12 mouse cellular contexts compared by ENCODE assay signal in the genomic region with DNA sequence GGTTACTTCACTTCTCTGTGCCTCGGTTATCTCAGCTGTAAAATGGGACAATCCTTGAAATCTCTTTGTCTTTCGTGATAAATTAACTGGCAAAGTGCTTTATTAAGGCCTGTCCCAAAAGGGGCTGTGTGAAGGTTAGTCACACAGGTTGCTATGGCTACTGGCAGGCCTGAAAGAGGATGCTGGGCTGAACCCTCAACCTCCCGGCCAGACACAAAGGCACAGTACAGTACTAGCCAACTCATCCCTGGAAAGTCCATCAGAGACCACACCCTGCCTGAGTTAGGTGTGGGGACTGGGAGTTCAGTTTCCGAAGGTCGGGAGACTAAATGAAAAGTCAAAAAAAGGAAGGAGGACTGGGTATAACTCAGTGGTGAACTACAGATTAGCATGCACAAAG. TPM values are rescaled to one million over a fixed set of nuclear protein-coding genes. Genes with fewer than 3 reads are reported as not detected.
DNase-seq lines count a peak whose midpoint lies in the region; ATAC-seq and TF ChIP-seq lines count a peak whose summit lies in the region.
"Had no signal": no experiment of that assay in that cellular context is flagged by ENCODE, and none has a peak within 500 bp of the region (broad histone marks: within the 10 kb centered on the region; RNA-seq: fewer than 3 reads in every experiment).

No protein-coding gene starts in this region.

- H3K36me3 ChIP-seq in hindbrain, embryonic 14.5 days (replicated peaks; ENCODE audit: control insufficient read depth, insufficient read depth): no peaks in the 10 kb centered on the region
- no peaks in the 10 kb centered on the region for H3K36me3 ChIP-seq in hindbrain, postnatal 0 days (ENCODE audit: insufficient read depth, low read length)
- H3K36me3 ChIP-seq in hindbrain, embryonic 16.5 days (ENCODE audit: control insufficient read depth, insufficient read depth, low read length): no peaks in the 10 kb centered on the region
- no peaks in the 10 kb centered on the region for H3K36me3 ChIP-seq in neural tube, embryonic 15.5 days
- H3K36me3 ChIP-seq: embryonic facial prominence, embryonic 15.5 days; forebrain, embryonic 10.5 days; heart, embryonic 13.5 days had no signal

- no peak for TF ChIP-seq CTCF in hindbrain, postnatal 0 days (IDR thresholded peaks at IDR 0.05; ENCODE audit: low read depth)

- no peaks in the 10 kb centered on the region for H3K9me3 ChIP-seq in hindbrain, embryonic 14.5 days (ENCODE audit: control insufficient read depth, low read length)
- no peaks in the 10 kb centered on the region for H3K9me3 ChIP-seq in hindbrain, postnatal 0 days (ENCODE audit: low read length)
- H3K9me3 ChIP-seq in hindbrain, embryonic 16.5 days (ENCODE audit: control insufficient read depth, low read length): no peaks in the 10 kb centered on the region
- no peaks in the 10 kb centered on the region for H3K9me3 ChIP-seq in neural tube, embryonic 15.5 days (replicated peaks)
- H3K9me3 ChIP-seq: embryonic facial prominence, embryonic 15.5 days; forebrain, embryonic 10.5 days; G1E; heart, embryonic 13.5 days had no signal

- no peak overlapping the region for H3K4me3 ChIP-seq in hindbrain, embryonic 14.5 days (replicated peaks; ENCODE audit: low read length)
- H3K4me3 ChIP-seq in hindbrain, postnatal 0 days (ENCODE audit: low read length): no peak overlapping the region
- no peak overlapping the region for H3K4me3 ChIP-seq in hindbrain, embryonic 16.5 days (ENCODE audit: low read length)
- H3K4me3 ChIP-seq in neural tube, embryonic 15.5 days (replicated peaks): no peak overlapping the region
- H3K4me3 ChIP-seq: embryonic facial prominence, embryonic 15.5 days; erythroblast, embryonic 14.5 days; forebrain, embryonic 10.5 days; heart, embryonic 13.5 days had no signal

- no peak overlapping the region for H3K27ac ChIP-seq in hindbrain, embryonic 14.5 days
- H3K27ac ChIP-seq in hindbrain, postnatal 0 days: no peak overlapping the region
- no peak overlapping the region for H3K27ac ChIP-seq in hindbrain, embryonic 16.5 days (ENCODE audit: low read depth, low read length)
- 0 out of 2 replicates have a peak overlapping the region, but pooled peaks have one; percentile 62 for H3K27ac ChIP-seq in neural tube, embryonic 15.5 days (replicated peaks)
- H3K27ac ChIP-seq: embryonic facial prominence, embryonic 15.5 days; heart, embryonic 13.5 days had no signal

- peak overlapping the region; percentile 63 for H3K4me2 ChIP-seq in hindbrain, embryonic 14.5 days (replicated peaks)
- H3K4me2 ChIP-seq in hindbrain, postnatal 0 days (ENCODE audit: low read depth, low read length): no peak overlapping the region
- peak overlapping the region; percentile 23; the same call in 1 of the 2 replicates for H3K4me2 ChIP-seq in hindbrain, embryonic 16.5 days (ENCODE audit: low read length)
- H3K4me2 ChIP-seq in neural tube, embryonic 15.5 days: peak overlapping the region; percentile 99
- H3K4me2 ChIP-seq: embryonic facial prominence, embryonic 15.5 days; heart, embryonic 13.5 days had no signal

- 39% methylated on average over 5 of the region's 5 CpGs for WGBS in hindbrain, embryonic 14.5 days
- WGBS in hindbrain, postnatal 0 days: 25% methylated on average over 5 of the region's 5 CpGs
- WGBS in hindbrain, embryonic 16.5 days: 30% methylated on average over 5 of the region's 5 CpGs
- 11% methylated on average over 5 of the region's 5 CpGs for WGBS in neural tube, embryonic 15.5 days

- peaks cover 33% of the 10 kb centered on the region for H3K27me3 ChIP-seq in hindbrain, embryonic 14.5 days (ENCODE audit: control insufficient read depth, insufficient read depth, low read length)
- H3K27me3 ChIP-seq in hindbrain, postnatal 0 days (ENCODE audit: insufficient read depth, low read length): peaks cover 16% of the 10 kb centered on the region
- H3K27me3 ChIP-seq in hindbrain, embryonic 16.5 days (replicated peaks; ENCODE audit: control insufficient read depth, insufficient read depth, low read length): peaks cover 13% of the 10 kb centered on the region
- no peaks in the 10 kb centered on the region for H3K27me3 ChIP-seq in neural tube, embryonic 15.5 days (replicated peaks)

- ATAC-seq in cerebellum, adult (ENCODE audit: insufficient number of reproducible peaks, low FRiP score, low TSS enrichment): no peak
- ATAC-seq in hindbrain, embryonic 14.5 days (ENCODE audit: low FRiP score): no peak
- ATAC-seq in hindbrain, postnatal 0 days: no peak
- ATAC-seq in hindbrain, embryonic 16.5 days: no peak
- ATAC-seq in neural tube, embryonic 15.5 days (ENCODE audit: low FRiP score): no peak

- no peak overlapping the region for H3K9ac ChIP-seq in hindbrain, embryonic 14.5 days
- no peak overlapping the region for H3K9ac ChIP-seq in hindbrain, postnatal 0 days (replicated peaks; ENCODE audit: low read length)
- H3K9ac ChIP-seq in hindbrain, embryonic 16.5 days (ENCODE audit: low read depth, low read length): peak overlapping the region; percentile 33; the same call in 1 of the 2 replicates
- H3K9ac ChIP-seq in neural tube, embryonic 15.5 days (replicated peaks): peak overlapping the region; percentile 14; the same call in 1 of the 2 replicates
- H3K9ac ChIP-seq: embryonic facial prominence, embryonic 15.5 days had no signal

- DNase-seq in cerebellum, adult 9-11 months: peak; percentile 51
- DNase-seq in hindbrain, embryonic 14.5 days (ENCODE audit: low spot score): no peak
- DNase-seq in hindbrain, postnatal 0 days (ENCODE audit: low spot score): no peak
- DNase-seq in frontal cortex, adult 2 months (ENCODE audit: extremely low spot score in 1 of 2, low spot score in 1 of 2): no peak

- H3K4me1 ChIP-seq in hindbrain, embryonic 14.5 days (replicated peaks; ENCODE audit: control insufficient read depth, insufficient read depth, low read length): peaks cover 30% of the 10 kb centered on the region
- peaks cover 3% of the 10 kb centered on the region; the same call in 1 of the 2 replicates for H3K4me1 ChIP-seq in hindbrain, postnatal 0 days (ENCODE audit: insufficient read depth, low read length)
- H3K4me1 ChIP-seq in hindbrain, embryonic 16.5 days (ENCODE audit: control insufficient read depth, insufficient read depth, low read depth, low read length): peaks cover 30% of the 10 kb centered on the region
- H3K4me1 ChIP-seq in neural tube, embryonic 15.5 days: peaks cover 80% of the 10 kb centered on the region

RNA-seq across cellular contexts. Expression of a gene that starts 1.0 kb away (rescaled TPM):
- 37.6 and 40.8 TPM in 2 replicates for polyA plus RNA-seq in hindbrain, embryonic 14.5 days (2014; fragmentation: Nextera tagmentation; extraction: Ambion mirVana)
- total RNA-seq in hindbrain, postnatal 0 days (2014; rRNA removed): 22.7 and 40.1 TPM in 2 replicates
- 11.9 and 13.2 TPM in 2 replicates for polyA plus RNA-seq in hindbrain, postnatal 0 days (2015; fragmentation: Nextera tagmentation; extraction: Ambion mirVana)
- 25.1 and 29.1 TPM in 2 replicates for polyA plus RNA-seq in hindbrain, embryonic 16.5 days (2015; fragmentation: Nextera tagmentation; extraction: Ambion mirVana)
- 25.8 and 30.9 TPM in 2 replicates for polyA plus RNA-seq in neural tube, embryonic 15.5 days (2015; fragmentation: Nextera tagmentation; extraction: Ambion mirVana)
- 16.1 and 16.3 TPM in 2 replicates for polyA plus RNA-seq in frontal cortex, adult 2 months (2012; rRNA removed)

Comparison
In these comparisons a context has a peak if more than half of its experiments do, and no peak if none do; other contexts are left out.
1. H3K9ac ChIP-seq: peak in hindbrain, embryonic 16.5 days (single experiment) and neural tube, embryonic 15.5 days (single experiment); none in hindbrain, embryonic 14.5 days (single experiment) and hindbrain, postnatal 0 days (single experiment).